Mouse (Mus musculus) testis, adult 2 months (tissue): ENCODE data around the gene Krtap10-4.
"Not testable (repeated sequence)": the region's sequence is repeated elsewhere in the genome, so short reads cannot be mapped to it uniquely, and the experiment has no call there.

ENCODE experiments used
- CTCF ChIP-seq: fragments of 200-500 bp; IDR thresholded peaks from 2 replicates; pipeline ENCODE4 v1.5.1; 2012; ENCODE audit warnings: low read depth, mild to moderate bottlenecking, inconsistent platforms, low read length, moderate library complexity; ENCODE audit not compliant: control insufficient read depth, insufficient read depth, insufficient replicate concordance
- POLR2A ChIP-seq: fragments of 200-500 bp; IDR thresholded peaks from 2 replicates; pipeline ENCODE4 v1.6.1; 2012; ENCODE audit warnings: low read depth, mild to moderate bottlenecking, inconsistent platforms, low read length, moderate library complexity; ENCODE audit not compliant: control insufficient read depth

DNA sequence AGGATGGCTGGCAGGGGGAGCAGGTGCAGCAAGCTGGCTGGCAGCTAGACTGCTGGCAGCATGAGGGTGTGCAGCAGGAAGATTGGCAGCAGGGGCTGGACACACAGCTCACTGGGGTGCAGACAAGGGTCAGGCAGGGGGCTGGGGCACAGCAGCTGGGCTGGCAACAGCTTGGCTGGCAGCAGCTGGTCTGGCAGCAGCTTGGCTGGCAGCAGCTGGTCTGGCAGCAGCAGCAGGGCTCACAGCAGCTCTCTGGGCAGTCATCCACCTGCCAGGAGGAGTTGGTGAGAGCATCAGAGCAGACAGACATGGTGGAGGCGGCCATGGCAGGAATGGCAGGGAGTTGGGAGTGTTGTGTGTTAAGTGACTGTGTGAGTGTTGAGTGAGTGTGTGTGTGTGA is 39.0 kb downstream of the Krtap10-4 start, which contains the start of gene Gm7137:
- TF ChIP-seq CTCF, POLR2A: not testable (repeated sequence)
